Mouse (Mus musculus): ENCODE results near the gene Gemin6.
"Not testable (repeated sequence)": the region's sequence is repeated elsewhere in the genome, so short reads cannot be mapped to it uniquely, and the experiment has no call there.

Gemin6 gene

DNA sequence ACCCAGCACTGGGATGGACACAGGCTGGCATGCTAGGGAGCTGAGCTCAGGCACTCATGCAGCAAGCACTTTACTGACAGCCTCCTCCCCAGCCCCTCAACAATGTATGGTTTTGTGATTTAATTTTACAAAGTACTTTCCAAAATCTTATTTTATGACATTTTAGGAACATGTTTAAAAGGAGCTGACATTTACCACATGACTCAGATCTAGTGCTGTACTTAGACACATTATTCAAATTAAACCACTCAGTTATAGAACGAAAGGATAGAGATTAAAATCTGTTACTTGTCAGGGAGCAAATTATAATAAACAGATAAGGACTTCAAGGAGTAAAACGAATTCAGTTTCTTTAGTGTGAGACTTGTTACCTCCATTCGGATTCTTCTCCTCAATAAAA lies 11.2 kb downstream of the Gemin6 start:
- DNase-seq: no peak

DNA sequence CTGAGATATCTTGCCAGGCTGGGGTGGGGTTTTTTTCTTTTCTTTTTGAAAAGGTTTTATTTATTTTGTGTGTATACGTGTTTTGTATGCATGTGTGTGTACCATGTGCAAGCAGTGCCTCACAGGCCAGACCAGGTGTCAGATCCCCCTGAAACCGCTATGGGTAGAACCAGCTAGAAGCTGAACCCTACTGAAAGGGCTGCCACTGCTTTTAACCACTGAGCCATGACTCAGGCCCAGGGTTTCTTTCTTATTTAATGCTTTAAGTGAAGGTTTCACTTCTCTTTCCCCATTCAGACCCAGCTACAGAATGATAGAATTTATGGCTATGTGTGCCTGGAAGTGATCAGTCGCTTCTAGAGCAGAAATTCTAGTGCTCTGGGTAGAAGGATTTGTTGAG lies 12.6 kb downstream of the Gemin6 start:
- DNase-seq: no peak

DNA sequence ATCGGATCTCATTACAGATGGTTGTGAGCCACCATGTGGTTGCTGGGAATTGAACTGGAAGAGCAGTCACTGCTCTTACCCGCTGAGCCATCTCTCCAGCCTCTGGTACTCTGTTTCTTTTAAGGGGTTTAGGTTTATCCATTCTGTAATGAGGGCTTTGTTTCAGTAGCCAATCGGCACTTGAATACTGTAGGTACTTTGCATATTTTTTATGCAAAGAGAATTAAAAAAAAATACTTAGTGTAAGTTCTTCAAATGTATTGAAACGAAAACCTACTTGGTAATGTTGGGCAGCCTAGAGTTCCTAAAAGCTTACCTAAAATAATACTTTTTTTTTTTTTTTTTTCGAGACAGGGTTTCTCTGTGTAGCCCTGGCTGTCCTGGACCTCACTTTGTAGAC lies 13.2 kb downstream of the Gemin6 start:
- no peak for DNase-seq

DNA sequence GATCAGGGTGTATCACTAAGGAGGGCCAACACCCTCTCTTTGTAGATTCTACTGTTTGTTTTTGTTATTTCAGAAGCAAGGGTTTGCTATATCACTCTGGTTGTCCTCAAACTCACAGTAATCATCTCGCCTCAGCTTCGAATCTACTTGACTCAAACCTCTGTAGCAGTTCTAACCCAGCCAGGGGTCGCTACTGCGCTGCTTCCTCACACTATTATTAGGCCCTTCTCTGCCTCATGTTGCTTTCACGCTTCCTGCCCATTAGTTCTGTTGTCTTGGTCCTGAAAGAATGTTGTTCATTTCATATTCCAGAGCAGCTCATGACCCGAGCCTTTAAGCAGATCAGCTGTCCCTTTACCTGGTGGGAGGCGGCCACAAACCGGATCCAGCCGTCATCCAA lies 17.4 kb downstream of the Gemin6 start:
- DNase-seq: no peak

DNA sequence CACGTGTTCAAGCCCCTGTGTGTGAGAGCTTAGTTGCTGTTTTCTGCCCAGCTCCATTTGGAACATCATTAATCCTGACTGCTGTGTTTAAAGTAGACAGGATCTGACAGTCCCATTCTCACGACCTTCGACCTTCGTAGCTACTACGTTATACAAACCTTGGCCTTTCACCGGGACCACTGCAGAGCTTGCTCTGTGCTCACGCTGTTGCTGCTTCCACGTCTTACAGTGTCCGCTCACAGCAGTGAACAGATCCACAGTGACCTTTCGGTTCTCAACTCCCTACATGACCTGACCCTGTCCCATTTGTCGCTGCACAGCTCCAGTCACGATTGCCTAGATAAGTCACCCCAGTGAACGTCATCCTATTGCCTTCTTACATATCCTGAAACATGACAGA lies 18.9 kb downstream of the Gemin6 start:
- DNase-seq: no peak

DNA sequence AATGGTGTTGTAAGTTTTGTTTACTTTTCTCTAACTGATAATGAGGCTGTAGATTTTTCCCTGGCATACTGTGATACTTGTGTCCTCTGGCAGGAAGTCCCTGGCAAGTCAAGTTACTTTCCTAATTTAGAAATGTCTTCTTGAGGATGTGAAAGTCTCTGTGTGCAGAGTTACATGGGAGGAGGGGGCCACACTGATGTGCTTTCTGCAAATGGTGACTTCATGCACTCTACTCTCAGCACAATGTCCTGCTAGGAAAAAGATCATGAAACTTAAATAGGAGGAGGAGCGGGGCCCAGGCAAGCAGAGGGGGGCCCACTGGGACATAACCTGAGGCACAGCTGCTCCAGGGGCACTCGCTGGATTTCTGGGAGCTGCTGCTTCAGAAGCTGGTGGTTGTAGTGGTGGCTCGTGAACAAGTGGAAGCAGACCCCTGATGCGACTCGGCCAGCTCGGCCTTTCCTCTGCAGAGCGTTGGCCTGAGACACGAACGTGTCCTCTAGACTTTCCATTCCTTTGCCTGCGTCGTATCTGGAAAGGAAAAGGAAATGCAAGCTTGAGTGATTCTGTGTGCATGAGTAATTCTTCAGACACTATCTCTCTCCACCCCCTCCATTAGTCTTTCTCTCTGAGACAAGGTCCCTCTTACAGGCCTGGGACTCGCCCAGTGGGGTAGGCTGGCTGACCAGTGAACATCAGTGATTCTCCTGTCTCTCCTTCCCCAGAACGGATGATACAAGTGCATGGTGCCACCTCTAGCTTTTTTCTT lies 28.7 kb downstream of the Gemin6 start:
- no peak for DNase-seq

DNA sequence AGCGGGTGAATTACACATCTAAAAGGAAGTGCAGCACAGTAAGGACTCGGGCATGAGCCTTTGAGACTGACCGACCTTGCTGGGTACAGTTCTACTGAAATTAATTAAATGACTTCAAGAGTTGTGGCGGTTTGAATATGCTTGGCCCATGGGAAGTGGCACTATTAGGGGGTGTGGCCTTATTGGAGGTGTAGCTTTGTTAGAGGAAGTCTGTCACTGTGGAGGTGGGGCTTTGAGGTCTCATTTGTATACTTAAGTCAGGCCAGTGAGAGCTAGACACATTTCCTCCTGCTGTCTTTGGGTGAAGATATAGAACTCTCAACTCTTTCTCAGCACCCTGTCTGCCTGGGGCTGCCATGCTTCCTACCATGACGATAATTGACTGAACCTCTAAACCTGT lies 30.2 kb downstream of the Gemin6 start:
- DNase-seq: no peak

DNA sequence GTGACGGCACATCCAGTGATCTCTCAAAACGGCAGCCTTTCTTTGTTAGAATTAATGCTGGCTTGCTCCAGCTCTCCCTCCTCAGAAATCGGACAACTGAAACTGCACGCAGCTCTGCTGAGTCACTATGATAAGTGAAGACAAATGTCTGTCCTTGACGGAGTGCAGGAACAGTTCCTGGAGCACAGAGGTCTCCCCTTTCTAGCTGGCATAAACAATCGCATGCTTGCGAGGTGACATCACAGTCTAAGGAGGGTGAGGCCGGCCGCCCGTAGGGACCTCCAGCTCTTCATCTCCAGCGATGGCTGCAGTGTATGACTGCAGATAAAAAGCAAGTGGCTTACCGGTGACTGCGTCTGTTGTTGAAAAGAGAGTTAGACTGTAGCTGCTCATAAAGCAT lies 31.0 kb downstream of the Gemin6 start:
- no peak for DNase-seq

DNA sequence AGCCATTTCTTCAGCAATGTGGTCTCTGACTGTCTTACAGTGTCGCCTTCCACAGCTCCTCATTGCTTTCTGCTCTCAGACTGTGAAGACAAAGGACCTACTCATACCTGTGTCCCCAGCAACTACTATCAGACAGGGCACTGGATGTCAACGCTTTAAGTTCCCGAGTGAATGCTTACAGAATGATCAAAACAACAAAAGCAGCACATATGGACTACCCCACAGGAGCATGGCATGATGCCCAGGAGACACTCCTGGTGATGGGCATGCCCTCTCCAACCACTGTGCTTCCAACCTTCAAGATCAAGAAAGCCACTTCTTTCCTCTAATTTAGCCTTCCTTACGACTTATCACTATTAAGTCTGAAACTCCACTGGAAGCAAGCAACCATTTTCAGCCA lies 42.8 kb downstream of the Gemin6 start:
- no peak for DNase-seq

DNA sequence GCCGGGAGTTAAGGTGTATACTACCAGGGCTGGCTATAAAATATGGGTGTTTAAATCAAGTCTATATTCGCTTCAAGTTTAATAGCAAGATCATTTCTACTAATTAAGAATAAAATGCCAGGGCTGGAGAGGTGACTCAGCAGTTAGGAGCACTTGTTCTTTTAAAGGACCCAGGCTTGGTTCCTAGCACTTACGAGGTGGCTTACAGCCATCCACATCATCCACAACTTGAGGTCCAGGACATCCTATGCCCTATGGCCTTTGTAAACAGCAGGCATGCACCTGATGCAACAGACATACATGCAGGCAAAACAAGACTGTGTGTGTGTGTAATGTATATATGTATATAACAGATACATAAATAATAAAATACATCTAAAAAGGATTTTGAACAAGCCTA lies 43.9 kb downstream of the Gemin6 start:
- DNase-seq: no peak

DNA sequence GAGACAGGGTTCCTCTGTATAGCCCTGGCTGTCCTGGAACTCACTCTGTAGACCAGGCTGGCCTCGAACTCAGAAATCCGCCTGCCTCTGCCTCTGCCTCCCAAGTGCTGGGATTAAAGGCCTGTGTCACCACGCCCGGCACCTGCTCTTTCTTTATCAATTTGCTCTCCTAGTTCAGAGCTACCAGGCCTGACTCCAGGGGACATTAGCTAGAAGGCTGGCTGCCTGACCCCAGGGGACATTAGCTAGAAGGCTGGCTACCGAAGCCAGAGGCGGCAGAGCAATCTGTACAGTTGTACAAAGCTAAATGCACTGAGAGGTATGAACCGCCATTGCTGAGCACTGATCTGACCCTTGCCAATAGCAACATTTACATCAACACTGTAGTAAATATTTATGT lies 46.4 kb downstream of the Gemin6 start:
- DNase-seq: not testable (repeated sequence)

Data from right cerebral cortex, adult 18-20 months (tissue).